Mouse (Mus musculus): ENCODE data around the gene Hyal1. TPM values are rescaled to one million over a fixed set of nuclear protein-coding genes. Genes with fewer than 3 reads are reported as not detected.

The Hyal1 gene
- polyA plus RNA-seq, 1 experiment from 2014 or later, result 7.2 TPM

GRCm38 (mm10) chr9:107598385-107598784 is 21.7 kb downstream of the Hyal1 start:
- WGBS, result 82% methylated on average over 5 of the region's 5 CpGs
- no peak overlapping the region for H3K4me3 ChIP-seq (replicated peaks; ENCODE audit: low read length)
- H3K36me3 ChIP-seq (ENCODE audit: control insufficient read depth, insufficient read depth), result no peaks in the 10 kb centered on the region
- H3K9me3 ChIP-seq (ENCODE audit: control insufficient read depth, low read length), result no peaks in the 10 kb centered on the region
- no peak for ATAC-seq
- H3K4me1 ChIP-seq (replicated peaks; ENCODE audit: control insufficient read depth, insufficient read depth, low read length), result peaks cover 4% of the 10 kb centered on the region
- H3K27ac ChIP-seq (ENCODE audit: low read length), result no peak overlapping the region
- H3K9ac ChIP-seq (replicated peaks; ENCODE audit: low read depth, low read length), result no peak overlapping the region
- no peaks in the 10 kb centered on the region for H3K27me3 ChIP-seq (replicated peaks; ENCODE audit: control insufficient read depth, insufficient read depth, low read length)
- H3K4me2 ChIP-seq (ENCODE audit: low read length), result no peak overlapping the region

- Histone ChIP-seq H3K4me1 (replicated peaks; ENCODE audit: control insufficient read depth, insufficient read depth, low read length) (peaks cover 4% of the 10 kb centered on the region), H3K36me3 (ENCODE audit: control insufficient read depth, insufficient read depth) (no peaks in the 10 kb centered on the region), H3K27me3 (replicated peaks; ENCODE audit: control insufficient read depth, insufficient read depth, low read length) (no peaks in the 10 kb centered on the region), H3K4me2 (ENCODE audit: low read length) (no peak overlapping the region), H3K27ac (ENCODE audit: low read length) (no peak overlapping the region), H3K9me3 (ENCODE audit: control insufficient read depth, low read length) (no peaks in the 10 kb centered on the region), H3K9ac (replicated peaks; ENCODE audit: low read depth, low read length) (no peak overlapping the region; the same call in 1 of the 2 replicates), H3K4me3 (replicated peaks; ENCODE audit: low read length) (no peak overlapping the region)
- 93% methylated on average over 9 of the region's 9 CpGs for WGBS
- no peak for ATAC-seq
These were observed 22.7 kb downstream of the Hyal1 start for GRCm38 (mm10) chr9:107599433-107599832.

GRCm38 (mm10) chr9:107599842-107600241 is 23.1 kb downstream of the Hyal1 start:
- Histone ChIP-seq H3K9ac (replicated peaks; ENCODE audit: low read depth, low read length) (peak overlapping the region; percentile 5; the same call in 1 of the 2 replicates), H3K4me3 (replicated peaks; ENCODE audit: low read length) (no peak overlapping the region), H3K27ac (ENCODE audit: low read length) (no peak overlapping the region), H3K27me3 (replicated peaks; ENCODE audit: control insufficient read depth, insufficient read depth, low read length) (no peaks in the 10 kb centered on the region), H3K36me3 (ENCODE audit: control insufficient read depth, insufficient read depth) (no peaks in the 10 kb centered on the region), H3K4me1 (replicated peaks; ENCODE audit: control insufficient read depth, insufficient read depth, low read length) (peaks cover 7% of the 10 kb centered on the region), H3K4me2 (ENCODE audit: low read length) (no peak overlapping the region), H3K9me3 (ENCODE audit: control insufficient read depth, low read length) (no peaks in the 10 kb centered on the region)
- 77% methylated on average over 14 of the region's 14 CpGs for WGBS
- ATAC-seq, result no peak

- H3K36me3 ChIP-seq (ENCODE audit: control insufficient read depth, insufficient read depth), result no peaks in the 10 kb centered on the region
- no peaks in the 10 kb centered on the region for H3K27me3 ChIP-seq (replicated peaks; ENCODE audit: control insufficient read depth, insufficient read depth, low read length)
- H3K4me2 ChIP-seq (ENCODE audit: low read length), result no peak overlapping the region
- H3K4me1 ChIP-seq (replicated peaks; ENCODE audit: control insufficient read depth, insufficient read depth, low read length), result peaks cover 9% of the 10 kb centered on the region
- no peak overlapping the region; the same call in 1 of the 2 replicates for H3K9ac ChIP-seq (replicated peaks; ENCODE audit: low read depth, low read length)
- no peak overlapping the region for H3K27ac ChIP-seq (ENCODE audit: low read length)
- no peaks in the 10 kb centered on the region for H3K9me3 ChIP-seq (ENCODE audit: control insufficient read depth, low read length)
- 80% methylated on average over 12 of the region's 12 CpGs for WGBS
- no peak for ATAC-seq
- no peak overlapping the region for H3K4me3 ChIP-seq (replicated peaks; ENCODE audit: low read length)
These were observed 24.0 kb downstream of the Hyal1 start for GRCm38 (mm10) chr9:107600745-107601144.

GRCm38 (mm10) chr9:107601275-107601674 is 24.5 kb downstream of the Hyal1 start:
- Histone ChIP-seq H3K27ac (ENCODE audit: low read length) (no peak overlapping the region), H3K9ac (replicated peaks; ENCODE audit: low read depth, low read length) (no peak overlapping the region), H3K27me3 (replicated peaks; ENCODE audit: control insufficient read depth, insufficient read depth, low read length) (no peaks in the 10 kb centered on the region), H3K4me2 (ENCODE audit: low read length) (no peak overlapping the region), H3K36me3 (ENCODE audit: control insufficient read depth, insufficient read depth) (no peaks in the 10 kb centered on the region), H3K4me1 (replicated peaks; ENCODE audit: control insufficient read depth, insufficient read depth, low read length) (peaks cover 9% of the 10 kb centered on the region), H3K4me3 (replicated peaks; ENCODE audit: low read length) (no peak overlapping the region), H3K9me3 (ENCODE audit: control insufficient read depth, low read length) (no peaks in the 10 kb centered on the region)
- WGBS, result 91% methylated on average over 11 of the region's 11 CpGs
- no peak for ATAC-seq

- no peaks in the 10 kb centered on the region for H3K36me3 ChIP-seq (ENCODE audit: control insufficient read depth, insufficient read depth)
- H3K9me3 ChIP-seq (ENCODE audit: control insufficient read depth, low read length), result no peaks in the 10 kb centered on the region
- no peak overlapping the region for H3K27ac ChIP-seq (ENCODE audit: low read length)
- H3K4me2 ChIP-seq (ENCODE audit: low read length), result no peak overlapping the region
- H3K27me3 ChIP-seq (replicated peaks; ENCODE audit: control insufficient read depth, insufficient read depth, low read length), result no peaks in the 10 kb centered on the region
- ATAC-seq, result peak; percentile 78
- H3K4me3 ChIP-seq (replicated peaks; ENCODE audit: low read length), result no peak overlapping the region
- peak overlapping the region; percentile 2; the same call in 1 of the 2 replicates for H3K9ac ChIP-seq (replicated peaks; ENCODE audit: low read depth, low read length)
- 15% methylated on average over 10 of the region's 10 CpGs for WGBS
- H3K4me1 ChIP-seq (replicated peaks; ENCODE audit: control insufficient read depth, insufficient read depth, low read length), result peaks cover 9% of the 10 kb centered on the region
These were observed 25.4 kb downstream of the Hyal1 start for GRCm38 (mm10) chr9:107602068-107602648.

- no peak for ATAC-seq
- WGBS, result 83% methylated on average over 6 of the region's 6 CpGs
These were observed 26.5 kb downstream of the Hyal1 start for GRCm38 (mm10) chr9:107603251-107603650.

GRCm38 (mm10) chr9:107605041-107605661 is 28.4 kb downstream of the Hyal1 start:
- Histone ChIP-seq H3K4me1 (replicated peaks; ENCODE audit: control insufficient read depth, insufficient read depth, low read length) (peaks cover 9% of the 10 kb centered on the region), H3K4me3 (replicated peaks; ENCODE audit: low read length) (no peak overlapping the region), H3K9ac (replicated peaks; ENCODE audit: low read depth, low read length) (no peak overlapping the region), H3K27ac (ENCODE audit: low read length) (no peak overlapping the region), H3K36me3 (ENCODE audit: control insufficient read depth, insufficient read depth) (no peaks in the 10 kb centered on the region), H3K27me3 (replicated peaks; ENCODE audit: control insufficient read depth, insufficient read depth, low read length) (no peaks in the 10 kb centered on the region), H3K9me3 (ENCODE audit: control insufficient read depth, low read length) (no peaks in the 10 kb centered on the region), H3K4me2 (ENCODE audit: low read length) (no peak overlapping the region)
- WGBS, result 48% methylated on average over 23 of the region's 23 CpGs
- ATAC-seq, result no peak

More at GRCm38 (mm10) chr9:107603251-107603650, 26.5 kb downstream of the Hyal1 start:
- Histone ChIP-seq H3K27me3 (replicated peaks; ENCODE audit: control insufficient read depth, insufficient read depth, low read length) (no peaks in the 10 kb centered on the region), H3K27ac (ENCODE audit: low read length) (no peak overlapping the region), H3K4me2 (ENCODE audit: low read length) (no peak overlapping the region), H3K9me3 (ENCODE audit: control insufficient read depth, low read length) (no peaks in the 10 kb centered on the region), H3K36me3 (ENCODE audit: control insufficient read depth, insufficient read depth) (no peaks in the 10 kb centered on the region), H3K9ac (replicated peaks; ENCODE audit: low read depth, low read length) (no peak overlapping the region), H3K4me1 (replicated peaks; ENCODE audit: control insufficient read depth, insufficient read depth, low read length) (peaks cover 9% of the 10 kb centered on the region), H3K4me3 (replicated peaks; ENCODE audit: low read length) (no peak overlapping the region)

GRCm38 (mm10) chr9:107606591-107606990 is 29.9 kb downstream of the Hyal1 start:
- Histone ChIP-seq H3K4me2 (ENCODE audit: low read length) (no peak overlapping the region), H3K36me3 (ENCODE audit: control insufficient read depth, insufficient read depth) (no peaks in the 10 kb centered on the region), H3K9me3 (ENCODE audit: control insufficient read depth, low read length) (no peaks in the 10 kb centered on the region), H3K4me3 (replicated peaks; ENCODE audit: low read length) (no peak overlapping the region), H3K27ac (ENCODE audit: low read length) (no peak overlapping the region), H3K27me3 (replicated peaks; ENCODE audit: control insufficient read depth, insufficient read depth, low read length) (no peaks in the 10 kb centered on the region), H3K9ac (replicated peaks; ENCODE audit: low read depth, low read length) (no peak overlapping the region), H3K4me1 (replicated peaks; ENCODE audit: control insufficient read depth, insufficient read depth, low read length) (peaks cover 10% of the 10 kb centered on the region)
- WGBS, result 33% methylated on average over 9 of the region's 9 CpGs
- no peak for ATAC-seq

All from forebrain, embryonic 16.5 days (tissue).